Mouse (Mus musculus): Measurements from ENCODE around the gene Nrcam.

Gene Nrcam

DNA sequence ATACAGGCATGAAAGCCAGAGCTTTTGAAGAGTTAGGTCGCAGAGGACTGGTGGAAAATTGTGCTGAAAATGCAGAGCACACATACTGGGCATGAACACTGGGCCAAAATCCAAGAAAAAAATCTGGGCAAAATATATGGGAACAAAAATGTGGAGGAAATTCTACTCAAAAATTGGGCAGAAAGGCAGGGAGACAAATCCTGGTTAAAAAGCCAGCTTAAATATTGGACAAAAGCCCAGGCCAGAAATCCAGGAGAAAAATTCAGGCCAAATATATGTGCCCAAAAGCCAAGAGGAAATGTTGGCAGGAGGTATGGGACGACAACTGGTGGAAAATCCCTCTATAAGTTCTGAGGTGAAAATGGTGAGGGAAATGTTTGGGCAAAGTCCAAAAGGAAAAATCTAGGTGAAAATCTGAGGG lies 288.3 kb downstream of the Nrcam start:
- no peak for DNase-seq (ENCODE audit: low spot score)

DNA sequence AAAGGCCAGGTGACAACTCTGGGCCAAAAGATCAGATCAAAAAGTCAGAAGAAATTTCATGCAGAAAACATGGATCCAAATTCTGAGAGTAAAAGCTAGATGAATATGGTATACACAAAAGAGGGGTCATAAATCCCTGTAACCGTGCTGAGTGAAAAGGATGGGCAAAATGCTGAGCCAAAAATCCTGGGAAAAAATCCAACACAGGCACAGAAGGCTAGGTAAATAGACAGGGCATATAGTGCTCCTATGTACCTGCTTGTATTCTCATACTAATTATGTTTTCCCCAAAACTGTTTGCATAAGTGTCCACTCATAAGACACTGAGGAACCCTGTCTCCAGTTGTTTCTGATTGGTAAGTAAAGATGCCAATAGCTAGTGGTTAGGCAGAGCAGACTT lies 288.8 kb downstream of the Nrcam start:
- no peak for DNase-seq (ENCODE audit: low spot score)

DNA sequence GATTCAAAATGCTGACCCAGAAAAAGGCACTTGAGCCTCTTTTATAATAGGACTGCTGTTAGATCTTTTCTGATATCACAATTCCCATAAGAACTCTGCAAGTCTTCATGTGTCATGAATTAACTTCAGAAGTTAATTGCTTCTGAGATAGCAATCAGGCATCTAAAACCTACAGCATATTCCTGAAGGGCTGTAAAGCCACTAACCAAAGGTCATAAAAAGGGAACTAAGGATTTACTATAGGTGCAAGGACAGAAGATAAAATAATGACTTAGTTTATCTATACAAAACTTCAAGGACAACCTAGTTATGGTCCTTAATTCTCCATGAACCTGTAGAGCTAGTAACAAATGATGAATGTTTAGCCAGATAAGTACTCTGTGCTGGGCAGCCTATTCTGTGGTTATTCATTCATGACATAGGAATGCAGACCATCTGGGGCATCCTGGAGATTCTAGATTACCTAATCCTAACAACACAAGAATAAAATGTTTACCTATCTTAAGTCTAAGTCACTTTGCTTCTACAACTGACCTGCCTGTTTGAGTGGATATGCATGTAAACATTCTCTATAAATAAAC lies 310.7 kb downstream of the Nrcam start:
- DNase-seq (ENCODE audit: low spot score) = no peak

DNA sequence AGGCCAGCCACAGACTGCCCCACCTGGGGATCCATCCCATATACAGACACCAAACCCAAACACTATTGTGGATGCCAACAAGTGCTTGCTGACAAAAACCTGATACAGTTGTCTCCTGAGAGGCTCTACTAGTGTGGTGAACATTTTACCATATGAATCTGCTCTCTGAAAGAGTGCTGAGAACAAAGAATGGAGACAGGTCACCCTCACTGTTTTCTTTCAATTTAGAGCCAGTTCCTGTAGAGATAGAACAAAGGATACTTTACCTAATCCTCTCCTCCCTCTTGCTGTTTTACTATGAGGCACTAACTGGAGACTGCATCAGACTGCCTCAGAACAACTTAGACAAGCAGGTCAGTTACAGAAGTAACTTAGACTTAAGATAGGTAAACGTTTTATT lies 311.9 kb downstream of the Nrcam start:
- DNase-seq (ENCODE audit: low spot score) = no peak

Data from testis, postnatal 14 days (tissue).